Mouse (Mus musculus): ENCODE results near the gene Cib2.
A peak's percentile ranks its signal among the peaks of the same experiment; 100 is the strongest.

Cib2 gene

GRCm38 (mm10) chr9:54544954-54545315 is 15.1 kb downstream of the Cib2 start:
- DNase-seq (ENCODE audit: low read depth) = no peak

DNA sequence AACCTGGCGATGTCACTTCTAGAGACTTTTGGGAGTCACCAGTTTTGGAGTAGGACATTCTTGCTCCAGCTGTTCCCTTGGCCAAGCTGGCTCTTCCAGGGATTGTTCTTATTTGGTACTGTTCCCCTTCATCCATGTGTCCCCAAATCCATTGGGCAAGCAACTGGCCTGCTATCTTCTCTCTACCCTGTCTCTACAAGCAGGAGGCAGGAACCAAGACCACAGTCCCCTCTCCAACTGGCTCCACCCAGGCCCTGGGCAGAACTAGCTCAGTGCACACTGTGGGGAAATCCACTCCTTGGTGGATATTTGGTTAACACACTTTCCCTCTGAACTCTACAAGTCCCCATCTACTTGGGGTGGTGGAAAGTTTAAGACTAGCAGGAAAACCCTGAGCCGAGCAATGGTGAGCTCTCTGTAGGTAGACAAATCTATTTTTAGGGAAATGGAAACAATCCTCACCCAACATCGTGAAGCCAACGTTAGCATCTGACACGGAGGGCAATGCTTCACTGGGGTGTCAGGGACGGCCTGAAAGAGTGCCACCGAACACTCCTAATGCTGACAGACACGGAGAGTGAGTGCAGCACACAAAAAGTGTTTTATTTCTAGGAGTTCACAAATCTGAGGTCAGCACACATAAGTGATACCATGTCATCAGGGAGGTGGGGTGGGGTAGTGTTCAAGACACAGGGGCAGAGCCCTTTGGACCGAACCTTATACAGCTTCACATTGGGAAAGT is 15.6 kb downstream of the Cib2 start:
- no peak for DNase-seq (ENCODE audit: low read depth)

DNA sequence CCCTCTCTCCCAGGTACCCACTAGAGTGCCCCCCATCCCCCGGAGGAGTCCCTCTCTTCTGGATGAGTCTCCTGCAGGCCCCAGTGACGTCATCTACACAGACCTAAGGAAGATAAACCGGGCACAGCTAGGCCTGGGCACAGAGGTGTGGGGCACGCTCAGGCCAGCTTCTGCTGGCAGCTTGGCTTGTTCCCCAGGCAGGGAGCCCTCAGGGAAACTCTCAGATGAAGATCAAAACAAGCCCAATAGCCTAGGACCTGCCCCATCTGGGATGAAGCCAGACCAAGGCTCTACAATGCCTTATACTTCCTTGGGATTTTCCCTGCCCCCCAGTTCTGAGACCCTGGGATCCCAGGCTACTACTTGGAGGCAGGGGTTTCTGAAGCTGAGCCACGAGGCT is 19.2 kb downstream of the Cib2 start:
- DNase-seq (ENCODE audit: low read depth) = no peak

- DNase-seq (ENCODE audit: low read depth) = no peak
Measured at GRCm38 (mm10) chr9:54538684-54539083, 21.3 kb downstream of the Cib2 start, which contains the start of gene Sh2d7. Gene Sh2d7, plus strand, starts transcription at chr9:54538984.

- no peak for DNase-seq (ENCODE audit: low read depth)
Measured at GRCm38 (mm10) chr9:54538244-54538643, 21.8 kb downstream of the Cib2 start.

DNA sequence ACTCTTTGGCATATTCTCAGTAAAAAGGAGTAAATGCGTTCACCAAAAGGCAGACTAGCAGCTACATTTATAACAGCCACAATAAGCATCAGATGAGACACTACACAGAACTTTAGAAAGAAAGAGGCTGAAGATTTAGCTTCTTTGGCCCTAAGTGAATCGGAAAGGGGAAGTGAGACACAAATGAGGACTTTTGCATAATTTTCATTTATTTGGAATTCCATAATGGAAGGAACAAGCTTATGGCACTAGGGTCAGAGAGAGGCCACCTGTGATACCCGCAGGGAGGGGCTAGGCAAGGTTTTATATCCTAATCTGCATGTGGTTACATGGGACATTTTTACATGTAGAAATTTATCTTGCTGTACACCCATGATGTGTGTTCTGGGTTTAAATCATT is 22.5 kb downstream of the Cib2 start:
- no peak for DNase-seq (ENCODE audit: low read depth)

DNA sequence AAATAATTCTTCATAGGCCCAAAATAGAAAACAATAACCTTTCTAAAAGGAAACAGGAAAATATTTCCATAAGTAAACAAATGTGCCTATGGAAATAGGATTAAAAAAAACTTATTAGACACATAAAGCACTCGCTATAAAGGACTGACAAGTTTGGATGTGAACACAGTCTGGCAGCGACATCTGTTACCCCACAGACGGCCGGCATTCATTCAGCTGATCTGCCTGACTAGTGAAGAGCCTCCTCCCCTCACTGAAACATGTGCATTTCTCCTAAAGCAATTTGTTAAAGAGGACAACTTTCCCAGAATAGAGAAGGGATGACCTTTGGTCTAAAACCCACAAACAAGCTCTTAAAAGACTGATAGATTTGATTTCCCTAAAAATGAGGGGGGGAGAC is 23.0 kb downstream of the Cib2 start:
- DNase-seq (ENCODE audit: low read depth) = no peak

DNA sequence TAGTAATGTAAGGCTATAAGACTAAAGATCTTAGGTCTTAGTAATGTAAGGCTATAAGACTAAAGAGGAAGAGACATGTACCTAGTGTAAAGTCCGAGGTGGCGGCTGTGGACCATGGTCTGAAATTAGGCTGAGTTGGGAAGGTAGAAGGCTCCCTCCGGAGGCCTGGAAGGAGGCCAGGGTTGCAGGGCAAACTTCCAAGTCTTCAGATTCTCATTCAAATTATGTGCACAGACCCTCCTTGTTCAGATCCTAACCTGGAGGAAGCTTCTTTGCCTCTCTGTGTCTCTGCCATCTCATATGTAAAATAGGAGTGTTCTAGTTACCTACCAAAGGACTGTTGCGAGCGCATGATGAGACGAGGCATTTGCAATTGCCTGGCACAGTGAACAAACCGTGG is 23.8 kb downstream of the Cib2 start:
- no peak for DNase-seq (ENCODE audit: low read depth)

DNA sequence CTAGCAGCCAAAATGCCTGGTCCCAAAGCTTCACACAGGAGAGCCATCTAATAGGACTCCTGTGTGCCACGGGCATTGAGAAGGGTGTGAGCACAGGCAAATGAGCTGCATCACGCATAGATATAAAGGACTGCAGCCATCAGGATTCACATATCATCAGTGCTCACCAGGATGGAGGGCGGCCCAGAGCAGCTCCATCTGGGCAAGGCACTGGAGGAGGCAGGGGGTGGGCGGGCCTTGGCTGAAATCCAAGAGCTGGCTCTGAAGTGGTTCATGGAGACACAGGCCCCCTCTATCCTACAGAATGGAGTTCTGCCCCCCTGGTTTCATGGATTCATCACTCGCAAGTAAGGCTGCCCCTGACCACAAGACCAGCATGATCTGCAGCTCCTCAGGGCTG is 26.0 kb downstream of the Cib2 start:
- no peak for DNase-seq (ENCODE audit: low read depth)

DNA sequence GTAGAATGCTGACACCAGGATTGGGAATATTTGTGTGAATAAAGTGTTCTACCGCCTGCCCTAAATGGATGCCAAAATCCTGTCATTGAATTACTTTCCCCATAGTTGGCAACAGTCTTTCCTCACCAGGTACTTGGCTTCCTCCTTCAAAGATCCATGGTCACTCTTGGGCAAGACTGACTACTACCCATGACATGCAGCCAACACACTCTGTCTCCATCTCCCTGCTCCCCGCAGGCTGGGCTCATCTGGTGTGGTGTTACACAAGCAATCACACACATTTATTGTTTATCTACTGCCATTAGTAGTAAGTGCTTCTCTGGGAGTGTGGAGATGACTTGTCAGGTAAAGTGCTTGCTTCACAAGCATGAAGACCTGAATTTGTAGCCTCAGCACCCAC is 27.1 kb downstream of the Cib2 start:
- peak; percentile 2 for DNase-seq (ENCODE audit: low read depth)

DNA sequence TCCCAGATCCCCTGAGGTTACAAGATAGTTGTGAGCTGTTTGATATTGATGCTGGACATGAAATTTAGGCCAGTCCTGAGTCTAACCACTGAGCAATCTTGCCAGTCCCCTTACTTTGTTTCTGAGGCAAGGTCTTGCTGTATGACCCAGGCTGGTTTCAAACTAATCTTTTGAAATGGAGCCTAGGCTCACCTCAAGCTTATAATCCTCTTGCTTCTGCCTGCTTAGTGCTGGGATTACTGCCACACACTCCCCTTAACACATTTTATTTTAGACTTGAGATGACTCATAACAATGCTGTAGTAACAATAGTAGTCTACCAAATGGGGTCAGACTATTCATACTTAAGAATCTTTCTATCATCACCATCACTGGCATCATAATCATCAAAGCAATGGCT is 28.6 kb downstream of the Cib2 start:
- DNase-seq (ENCODE audit: low read depth) = no peak

DNA sequence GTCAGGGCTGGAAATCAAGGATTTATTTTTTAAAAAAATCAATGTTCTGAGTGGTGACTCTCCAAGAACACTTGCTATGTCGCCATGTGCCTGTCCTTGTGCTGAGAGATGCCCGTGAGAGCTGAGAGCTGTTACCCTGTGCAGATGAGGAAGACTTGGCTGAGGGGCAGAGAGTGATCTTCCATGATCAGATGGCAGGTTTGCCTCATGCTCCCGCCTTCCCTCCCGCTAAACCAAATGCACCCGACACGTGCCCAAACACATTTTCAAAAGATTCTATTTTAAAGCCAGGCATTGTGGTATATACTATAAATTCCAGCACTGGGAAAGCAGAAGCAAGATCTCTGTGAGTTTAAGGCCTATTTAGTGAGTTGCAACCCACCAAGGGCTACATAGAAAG is 29.2 kb downstream of the Cib2 start:
- no peak for DNase-seq (ENCODE audit: low read depth)

DNA sequence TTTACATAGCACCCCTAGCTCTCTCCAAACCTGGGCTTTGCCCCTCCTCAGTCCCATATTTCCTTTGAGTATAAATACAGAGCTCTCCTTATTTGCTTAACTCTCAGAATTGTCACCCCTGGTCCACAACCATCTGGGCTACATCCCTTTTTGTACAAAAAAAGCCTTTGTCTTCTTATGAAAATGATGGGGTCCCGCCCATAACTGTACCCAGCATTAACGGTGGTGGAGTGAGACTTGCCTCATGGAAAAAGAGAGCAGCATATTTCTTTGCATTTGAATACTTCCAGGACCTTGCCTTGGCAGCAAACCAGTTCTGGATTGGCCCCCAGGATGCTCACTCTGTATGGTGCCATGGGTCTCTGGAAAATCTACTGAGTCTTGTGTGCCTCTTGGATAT is 30.1 kb downstream of the Cib2 start:
- DNase-seq (ENCODE audit: low read depth) = no peak

GRCm38 (mm10) chr9:54527694-54528093 is 32.3 kb downstream of the Cib2 start:
- no peak for DNase-seq (ENCODE audit: low read depth)

- no peak for DNase-seq (ENCODE audit: low read depth)
Measured at GRCm38 (mm10) chr9:54520286-54520685, 39.7 kb downstream of the Cib2 start.

DNA sequence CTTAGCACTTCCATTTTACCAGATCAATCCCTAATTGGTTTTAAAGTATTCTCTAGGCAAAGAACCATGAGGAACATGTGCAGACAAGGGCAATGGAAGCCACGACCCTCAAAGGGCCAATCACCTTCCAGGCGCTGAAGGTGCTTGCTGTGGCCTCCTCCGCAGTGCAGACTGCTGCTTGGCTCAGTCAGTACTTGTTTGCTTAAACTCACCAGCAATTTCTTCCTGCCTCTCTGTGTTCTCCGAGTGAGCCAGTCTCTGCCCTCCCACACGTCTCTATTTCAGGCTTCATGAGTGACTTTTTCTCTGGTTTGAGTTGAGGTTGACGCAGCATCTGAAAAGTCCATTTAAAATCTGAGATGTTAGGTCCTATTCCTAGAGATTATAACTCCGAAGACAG is 41.1 kb downstream of the Cib2 start:
- DNase-seq (ENCODE audit: low read depth) = no peak

DNA sequence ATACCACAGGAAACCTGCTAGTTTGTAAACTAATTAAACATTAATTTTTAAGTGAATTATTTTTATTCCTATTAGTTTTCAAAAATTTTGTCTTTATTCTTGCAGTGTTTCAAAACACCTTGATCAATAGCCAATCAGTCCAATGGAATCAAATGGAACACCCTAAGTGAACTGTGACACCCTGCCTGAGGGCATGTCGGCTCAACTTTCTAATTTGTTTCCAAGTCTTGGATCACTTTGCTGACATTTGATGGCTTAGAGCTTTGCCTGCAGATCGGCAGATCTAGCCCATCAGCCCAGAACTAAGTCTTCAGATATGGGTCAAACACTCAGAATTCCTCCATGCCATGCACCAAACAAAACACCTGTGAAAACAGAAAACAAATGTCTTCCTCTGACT is 44.0 kb downstream of the Cib2 start:
- no peak for DNase-seq (ENCODE audit: low read depth)

DNA sequence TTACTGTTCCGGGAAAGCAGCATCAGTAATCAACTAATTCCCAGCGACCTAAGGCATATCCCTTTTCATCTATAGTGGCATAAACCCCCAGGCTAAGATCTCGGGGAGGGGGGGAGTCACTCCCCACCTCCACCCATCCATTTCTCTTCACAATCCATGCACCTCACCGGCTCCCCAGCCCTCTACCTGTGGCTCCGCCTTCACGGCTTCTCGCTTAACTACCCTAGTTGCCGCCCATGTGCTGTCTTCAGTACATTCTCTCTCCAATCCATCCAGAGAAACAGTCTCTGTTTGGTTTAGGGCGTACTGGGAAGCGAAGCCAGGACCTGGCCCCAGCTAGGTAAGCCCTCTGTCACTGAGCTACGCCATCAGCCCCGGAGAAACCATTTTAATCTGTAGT is 57.1 kb downstream of the Cib2 start:
- no peak for DNase-seq (ENCODE audit: low read depth)

- DNase-seq (ENCODE audit: low read depth) = no peak
Measured at GRCm38 (mm10) chr9:54502111-54502495, 57.9 kb downstream of the Cib2 start.

GRCm38 (mm10) chr9:54501453-54502110 is 58.4 kb downstream of the Cib2 start, which contains the start of gene Dmxl2:
Gene Dmxl2, minus strand, starts transcription at chr9:54501626.
- peak; percentile 23 for DNase-seq (ENCODE audit: low read depth)

DNA sequence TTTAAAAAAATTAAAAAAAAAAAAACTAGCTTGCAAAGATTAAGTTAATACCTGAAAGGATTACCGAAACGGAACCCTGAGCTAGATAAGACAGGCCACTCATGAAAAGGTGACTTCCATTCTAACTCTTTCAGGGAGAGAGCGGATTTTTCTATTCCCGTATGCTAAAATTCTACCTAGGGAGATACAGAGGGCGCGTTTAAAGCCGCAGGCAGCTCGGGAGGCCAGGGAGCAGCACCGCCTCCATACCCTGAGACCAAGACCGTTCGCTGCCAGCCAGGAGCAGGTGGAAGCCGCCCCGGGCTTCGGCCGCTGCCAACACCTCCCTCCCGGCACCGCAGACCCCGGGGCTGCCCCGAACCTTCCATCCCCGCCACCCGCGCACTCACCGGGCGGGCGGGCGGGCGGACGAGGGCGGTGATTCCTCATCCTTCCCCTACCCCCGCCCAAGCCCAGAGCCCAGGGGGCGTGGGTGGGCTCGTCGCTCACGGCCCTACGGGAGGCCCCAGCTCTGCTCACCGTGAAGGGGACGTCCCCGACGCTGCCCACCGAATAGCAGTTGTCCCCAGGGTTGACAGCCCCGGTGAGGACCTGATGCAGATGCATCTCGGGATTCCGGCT is 59.1 kb downstream of the Cib2 start:
- peak; percentile 2 for DNase-seq (ENCODE audit: low read depth)

GRCm38 (mm10) chr9:54499791-54500190 is 60.2 kb downstream of the Cib2 start:
- no peak for DNase-seq (ENCODE audit: low read depth)

DNA sequence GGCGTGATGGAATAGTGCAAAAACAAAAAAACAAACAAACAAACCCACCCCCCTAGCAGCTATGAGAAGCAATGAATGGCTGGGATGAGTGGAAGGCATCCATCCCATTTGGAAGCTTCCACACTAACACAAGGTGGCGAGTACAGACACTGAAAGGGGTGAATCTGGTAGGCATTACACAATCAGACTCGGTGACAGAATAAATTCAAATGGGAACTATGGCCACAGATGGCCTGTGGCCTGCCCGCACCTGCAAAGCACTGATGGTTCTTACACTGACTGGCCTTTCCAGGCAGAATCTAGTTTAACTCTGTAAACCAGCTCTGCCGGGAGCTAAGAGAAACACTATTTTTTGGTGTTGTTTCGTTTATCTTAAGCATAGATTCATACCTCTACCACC is 60.7 kb downstream of the Cib2 start:
- no peak for DNase-seq (ENCODE audit: low read depth)

Data from fibroblast of lung, adult 2 months (primary cell).